Mouse (Mus musculus): ENCODE results near the gene Esrrg.

DNA sequence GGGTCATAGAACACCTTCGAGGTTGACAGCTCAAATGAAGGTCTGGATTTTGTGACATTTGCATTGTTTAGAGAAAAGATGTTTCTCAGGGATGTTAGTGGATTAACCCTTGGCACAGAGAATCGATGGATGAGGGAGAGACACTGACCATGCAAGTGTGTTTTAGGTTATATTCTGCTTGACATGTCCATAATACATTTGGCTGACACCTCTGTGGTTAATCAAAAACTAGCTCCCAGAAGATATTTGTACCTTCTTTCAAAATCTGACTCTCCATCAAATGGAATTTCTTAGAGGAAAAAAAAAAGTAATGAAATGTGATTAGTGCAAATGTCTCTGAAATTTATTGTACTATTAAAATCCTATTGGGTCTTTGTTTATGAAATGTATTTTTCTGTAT lies 158.8 kb downstream of the Esrrg start:
- TF ChIP-seq CTCF (IDR thresholded peaks at IDR 0.05; ENCODE audit: borderline replicate concordance, insufficient read depth, low read length) (no peak), POLR2A (IDR thresholded peaks at IDR 0.05; ENCODE audit: low read depth, low read length) (no peak)

Measured in embryonic fibroblast, embryonic 13.5 days (primary cell).